Mouse (Mus musculus) heart, postnatal 36 days (tissue): ENCODE data around the gene Bhlhe41. TPM values are rescaled to one million over a fixed set of nuclear protein-coding genes. Genes with fewer than 3 reads are reported as not detected.

Source experiments
- DNase-seq, 2 experiments: peaks; one replicate each; pipeline ENCODE4 v3.0.0; 2021 to 2022
- intact Hi-C: fragments of 180-260 bp; cut with DNase I; formaldehyde crosslinking; loops from one replicate; pipeline ENCODE4 v1.15.1; 2025
- total RNA-seq, 2 experiments: library from RNA; stranded (reverse); gene quantifications; 2 replicates each; pipeline ENCODE4 v1.2.3; 2021

Bhlhe41 gene
- 10 to 100 TPM; 18.9 to 28.6 TPM for total RNA-seq

GRCm38 (mm10) chr6:145865289-145865885 lies at the start of gene Bhlhe41:
Gene Bhlhe41 (minus strand): TSS chr6:145865558.
- DNase-seq, result peak; percentile 74 to 84
- intact Hi-C loops, result no loop called here

GRCm38 (mm10) chr6:145912232-145912631 lies 46.9 kb upstream of the Bhlhe41 start:
- intact Hi-C loops, result no loop called here
- DNase-seq, result no peak

- intact Hi-C loops, result no loop called here
- DNase-seq, result no peak
Measured at GRCm38 (mm10) chr6:145910469-145911426, 45.4 kb upstream of the Bhlhe41 start.

- DNase-seq, result no peak
- intact Hi-C loops, result no loop called here
Measured at GRCm38 (mm10) chr6:145909943-145910342, 44.6 kb upstream of the Bhlhe41 start.

GRCm38 (mm10) chr6:145906096-145906890 lies 40.9 kb upstream of the Bhlhe41 start:
- DNase-seq, result peak in 1 of 2 experiments; percentile 7
- intact Hi-C loops, result no loop called here

- intact Hi-C loops, result no loop called here
- DNase-seq, result no peak
Measured at GRCm38 (mm10) chr6:145904616-145905015, 39.3 kb upstream of the Bhlhe41 start.

- intact Hi-C loops, result no loop called here
- no peak for DNase-seq
Measured at GRCm38 (mm10) chr6:145904169-145904568, 38.8 kb upstream of the Bhlhe41 start.

GRCm38 (mm10) chr6:145894669-145895342 lies 29.4 kb upstream of the Bhlhe41 start:
- intact Hi-C loops, result no loop called here
- no peak for DNase-seq

GRCm38 (mm10) chr6:145893366-145894021 lies 28.1 kb upstream of the Bhlhe41 start:
- intact Hi-C loops, result no loop called here
- DNase-seq, result no peak

- intact Hi-C loops, result no loop called here
- no peak for DNase-seq
Measured at GRCm38 (mm10) chr6:145892381-145893265, 27.3 kb upstream of the Bhlhe41 start.

GRCm38 (mm10) chr6:145891951-145892350 lies 26.6 kb upstream of the Bhlhe41 start:
- intact Hi-C loops, result no loop called here
- DNase-seq, result no peak

- no peak for DNase-seq
Measured at GRCm38 (mm10) chr6:145887719-145888118, 22.4 kb upstream of the Bhlhe41 start.

GRCm38 (mm10) chr6:145886277-145886676 lies 20.9 kb upstream of the Bhlhe41 start:
- DNase-seq, result peak; percentile 53 to 55
- intact Hi-C loops, result no loop called here

More at GRCm38 (mm10) chr6:145887719-145888118, 22.4 kb upstream of the Bhlhe41 start:
- intact Hi-C loops, result no loop called here

GRCm38 (mm10) chr6:145885069-145885468 lies 19.7 kb upstream of the Bhlhe41 start:
- intact Hi-C loops, result no loop called here
- no peak for DNase-seq

GRCm38 (mm10) chr6:145883668-145884067 lies 18.3 kb upstream of the Bhlhe41 start:
- intact Hi-C loops, result no loop called here
- no peak for DNase-seq

- intact Hi-C loops, result no loop called here
- DNase-seq, result no peak
Measured at GRCm38 (mm10) chr6:145883010-145883409, 17.7 kb upstream of the Bhlhe41 start.

GRCm38 (mm10) chr6:145880609-145881008 lies 15.3 kb upstream of the Bhlhe41 start:
- no peak for DNase-seq
- intact Hi-C loops, result no loop called here

- no peak for DNase-seq
- intact Hi-C loops, result no loop called here
Measured at GRCm38 (mm10) chr6:145876986-145877735, 11.8 kb upstream of the Bhlhe41 start.
